Mouse (Mus musculus): ENCODE measurements around the gene Fam126a.

The Fam126a gene

DNA sequence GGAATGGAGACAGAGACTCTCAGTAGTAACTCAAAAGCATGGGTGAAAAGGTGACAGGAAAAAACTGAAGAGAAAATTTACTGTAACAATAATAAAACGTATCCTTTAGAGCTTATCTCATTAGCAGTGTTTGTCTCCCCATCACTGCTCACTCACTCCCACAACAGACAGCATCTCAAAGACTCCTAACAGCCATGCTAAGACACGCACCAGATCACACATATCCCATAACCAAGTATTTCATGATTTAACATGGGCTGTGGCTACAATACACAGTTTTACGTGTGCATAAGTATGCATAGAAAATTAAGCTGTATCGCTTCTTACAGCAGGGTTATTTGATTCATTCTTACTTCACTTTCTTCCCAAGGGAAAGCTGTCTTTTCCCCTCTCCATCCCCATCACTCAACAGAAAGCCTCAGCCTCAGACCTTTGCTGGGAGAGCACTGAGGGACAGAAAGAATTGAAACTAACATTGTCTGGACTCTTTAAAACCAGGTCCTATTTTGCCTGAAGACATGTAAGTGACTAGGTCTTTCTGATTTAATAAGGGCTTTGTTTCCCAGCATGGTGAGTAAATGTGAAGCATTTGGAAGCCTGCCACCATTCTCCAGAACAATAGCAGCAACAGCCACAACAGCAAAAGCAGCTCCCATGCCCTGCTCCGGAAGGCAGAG is 37.5 kb downstream of the Fam126a start:
- DNase-seq (ENCODE audit: low read depth, low spot score), result no peak

DNA sequence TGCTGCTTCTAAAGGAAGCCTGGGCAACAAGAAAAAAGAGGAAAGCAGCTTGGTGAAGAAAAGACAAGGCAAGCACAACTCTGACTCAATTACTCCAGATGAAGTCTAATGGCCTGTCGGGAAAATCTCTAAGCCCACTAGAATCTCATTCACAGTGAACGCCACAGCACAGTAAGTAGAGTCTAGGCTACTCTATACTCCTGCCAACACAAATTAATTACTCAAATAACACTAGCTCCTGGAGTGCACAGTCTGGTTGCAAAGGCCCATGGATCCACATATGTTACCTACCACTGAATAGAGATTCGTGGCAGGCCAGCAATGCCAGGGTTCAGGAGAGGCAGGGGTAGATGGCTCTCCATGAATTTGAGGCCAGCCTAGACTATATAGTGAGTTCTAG is 40.5 kb downstream of the Fam126a start:
- no peak for DNase-seq (ENCODE audit: low read depth, low spot score)

DNA sequence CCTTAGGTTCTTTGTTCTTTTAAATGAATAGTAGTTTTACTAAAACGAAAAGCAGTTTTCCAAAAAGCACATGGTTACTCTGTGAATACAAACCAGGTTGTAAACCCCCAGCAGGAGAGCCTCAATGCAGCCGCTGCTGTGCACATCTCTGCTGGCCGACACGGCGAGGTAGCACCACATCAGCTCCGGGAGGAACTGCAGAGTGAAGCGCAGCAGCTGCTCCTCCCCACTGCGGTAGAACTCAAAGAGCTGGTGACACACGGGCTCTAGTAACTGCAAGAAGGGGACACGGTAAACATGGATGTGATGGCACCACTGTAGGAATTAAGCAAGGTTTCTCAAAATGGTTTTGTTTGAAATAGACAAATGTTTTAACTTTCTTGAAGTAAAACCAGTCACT is 42.7 kb downstream of the Fam126a start:
- no peak for DNase-seq (ENCODE audit: low read depth, low spot score)

DNA sequence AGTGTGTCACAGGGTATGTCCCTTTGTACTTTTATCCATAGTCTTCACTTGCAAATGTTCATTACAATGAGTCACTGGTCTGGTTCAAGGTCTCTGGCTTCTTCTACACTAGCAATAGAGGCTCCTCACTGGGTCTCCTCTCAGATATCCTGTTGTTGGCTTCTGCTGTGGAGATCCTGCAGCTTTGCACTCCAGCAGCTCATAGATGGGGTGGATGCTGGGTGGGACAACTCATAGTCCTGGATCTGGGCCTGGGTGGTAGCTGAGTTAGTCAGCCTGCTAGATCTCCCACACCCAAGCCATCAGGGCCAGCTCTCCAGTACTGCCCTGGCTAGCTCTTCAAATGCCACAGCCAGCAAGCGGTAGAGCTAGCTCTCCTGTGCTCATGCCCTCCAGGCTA is 48.4 kb downstream of the Fam126a start:
- DNase-seq (ENCODE audit: low read depth, low spot score), result no peak

DNA sequence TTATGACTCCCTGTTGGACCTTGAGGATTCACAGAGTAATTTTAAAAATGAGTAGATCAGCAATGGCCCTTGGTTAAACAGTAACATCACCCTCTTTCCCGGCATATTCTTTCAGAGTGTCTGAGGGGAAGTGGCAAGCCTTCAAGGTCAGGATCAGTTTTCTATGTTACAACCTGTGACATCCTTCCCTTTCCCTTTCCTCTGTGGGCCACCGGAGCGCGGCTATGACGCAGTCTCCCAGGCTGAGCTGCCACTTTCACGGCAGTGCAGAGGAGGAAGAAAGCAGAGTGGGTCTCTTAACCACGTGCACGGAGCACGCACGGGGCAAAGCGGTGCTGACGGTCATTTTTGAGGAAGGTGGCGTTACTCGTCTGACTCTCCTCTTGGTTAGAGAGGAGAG is 52.0 kb downstream of the Fam126a start:
- DNase-seq (ENCODE audit: low read depth, low spot score), result no peak

DNA sequence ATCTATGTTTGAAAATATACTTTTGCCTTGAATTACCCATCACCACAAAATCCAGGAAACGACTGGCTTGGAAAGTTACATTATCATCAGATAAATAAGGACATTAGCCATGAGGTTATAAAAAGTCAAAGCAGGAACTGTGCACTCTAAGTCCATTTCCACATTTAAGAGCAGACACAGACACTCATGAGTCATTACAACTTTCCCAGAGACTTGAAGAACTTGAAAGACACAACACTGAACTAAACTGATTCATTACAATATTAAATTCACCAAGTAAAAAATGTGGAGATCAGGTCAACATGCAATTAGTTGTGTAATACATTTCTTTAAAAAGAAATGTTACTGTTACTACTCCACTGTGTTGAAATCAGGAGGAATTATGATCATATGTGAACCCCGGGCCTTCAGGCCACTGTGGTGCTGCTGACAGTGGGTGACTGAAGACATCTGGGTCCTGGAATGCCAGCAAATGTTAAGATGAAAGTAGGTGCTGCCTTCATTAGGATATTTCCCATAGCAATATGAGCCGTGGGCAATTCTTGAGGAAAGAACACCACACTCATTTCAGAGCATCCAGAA is 55.4 kb downstream of the Fam126a start:
- no peak for DNase-seq (ENCODE audit: low read depth, low spot score)

DNA sequence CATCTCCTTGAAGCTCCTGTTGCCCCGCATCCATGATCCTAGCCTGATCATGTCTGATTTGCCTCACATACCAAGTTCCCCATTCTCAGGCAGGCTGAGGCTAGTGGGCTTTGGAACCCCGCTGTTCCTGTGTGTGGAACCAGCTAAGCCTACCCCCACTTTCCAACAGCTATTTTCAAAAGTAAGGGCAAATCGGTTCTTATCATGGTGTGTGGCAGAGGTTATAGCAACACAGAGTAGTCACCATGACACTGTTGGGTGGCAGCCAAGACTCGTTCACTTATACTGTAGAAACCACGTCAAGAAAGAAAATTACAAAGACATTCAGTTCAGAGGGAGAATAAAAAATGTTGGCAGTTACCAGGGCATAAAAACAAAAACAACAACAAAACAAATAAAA is 62.8 kb downstream of the Fam126a start:
- DNase-seq (ENCODE audit: low read depth, low spot score), result no peak

DNA sequence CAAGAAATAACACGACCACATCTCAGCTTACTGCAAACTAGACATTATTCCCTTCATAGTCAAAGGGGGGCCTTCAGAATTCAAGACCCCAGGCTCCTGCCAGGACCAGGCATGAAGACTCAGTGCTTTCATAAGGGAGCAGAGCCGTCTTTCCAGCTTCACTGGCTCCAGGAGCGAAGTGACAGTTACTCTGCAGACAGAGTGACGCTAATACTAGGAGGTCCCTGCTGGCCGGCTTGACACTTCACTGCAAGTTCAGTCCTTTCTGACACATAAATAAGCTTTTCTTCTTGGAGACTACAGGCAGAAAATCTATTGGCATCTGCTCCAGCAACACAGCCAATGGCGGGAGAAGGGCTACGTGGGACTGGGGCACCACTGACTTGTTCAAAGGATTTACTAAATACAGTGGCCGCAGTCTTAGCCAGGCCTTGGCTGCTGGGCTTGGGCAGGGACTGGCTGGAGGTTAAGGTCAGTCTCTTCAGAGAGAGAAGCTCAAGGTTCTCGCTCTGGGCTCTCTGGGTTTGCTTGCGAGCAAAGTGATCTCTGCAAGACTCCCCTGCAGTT is 65.8 kb downstream of the Fam126a start:
- no peak for DNase-seq (ENCODE audit: low read depth, low spot score)

DNA sequence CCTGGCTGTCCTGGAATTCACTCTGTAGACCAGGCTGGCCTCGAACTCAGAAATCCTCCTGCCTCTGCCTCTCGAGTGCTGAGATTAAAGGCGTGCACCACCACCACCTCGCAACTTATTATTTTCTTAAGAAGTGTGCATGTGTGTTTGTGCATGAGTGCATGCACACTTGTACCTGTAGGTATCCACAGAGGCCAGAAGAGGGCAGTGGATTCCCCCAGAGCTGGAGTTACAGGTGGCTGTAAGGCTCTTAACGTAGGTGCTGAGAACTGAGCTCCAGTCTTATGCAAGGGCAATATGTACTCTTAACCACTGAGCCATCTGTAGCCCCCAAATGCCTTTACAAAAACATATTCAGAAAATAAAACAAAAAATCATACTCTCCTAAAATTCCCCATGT is 77.4 kb downstream of the Fam126a start:
- DNase-seq (ENCODE audit: low read depth, low spot score), result no peak

DNA sequence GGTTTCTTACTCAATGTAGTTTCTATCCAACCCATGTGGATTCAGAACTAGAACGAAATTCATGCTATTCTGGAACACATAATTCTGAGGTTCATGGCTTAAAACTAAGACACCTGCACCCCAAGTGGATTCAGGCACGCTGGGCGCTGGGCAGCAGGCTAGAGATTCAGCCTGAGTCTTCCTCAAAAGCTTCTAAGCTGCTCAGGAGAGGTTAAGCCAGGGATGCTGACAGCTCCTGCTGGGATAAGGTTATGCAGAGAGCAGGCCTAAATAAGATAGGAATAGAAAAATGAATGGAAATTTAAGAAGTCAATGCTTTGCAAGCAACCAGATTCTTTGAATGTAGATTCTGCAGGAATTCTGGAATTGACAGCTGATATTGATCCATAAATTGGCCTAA is 82.4 kb downstream of the Fam126a start:
- no peak for DNase-seq (ENCODE audit: low read depth, low spot score)

DNA sequence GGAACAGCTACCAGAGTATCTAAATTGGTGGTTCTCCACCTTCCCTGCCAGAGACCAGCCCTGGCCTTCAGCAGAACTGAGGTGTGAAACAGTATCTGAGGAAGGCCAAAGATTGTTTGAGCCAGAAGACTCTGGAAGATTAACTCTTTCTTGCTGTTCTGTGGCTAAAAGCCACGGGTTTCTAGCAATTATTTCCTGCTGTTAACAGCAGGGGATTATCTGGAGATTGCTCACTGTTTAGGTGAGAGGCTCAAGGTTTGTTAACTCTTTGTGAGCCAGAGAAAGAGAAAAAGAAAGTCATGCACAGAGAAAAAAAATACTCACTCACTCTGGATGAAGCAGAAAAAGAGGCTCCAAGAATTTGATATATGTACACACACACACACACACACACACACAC is 85.4 kb downstream of the Fam126a start:
- no peak for DNase-seq (ENCODE audit: low read depth, low spot score)

DNA sequence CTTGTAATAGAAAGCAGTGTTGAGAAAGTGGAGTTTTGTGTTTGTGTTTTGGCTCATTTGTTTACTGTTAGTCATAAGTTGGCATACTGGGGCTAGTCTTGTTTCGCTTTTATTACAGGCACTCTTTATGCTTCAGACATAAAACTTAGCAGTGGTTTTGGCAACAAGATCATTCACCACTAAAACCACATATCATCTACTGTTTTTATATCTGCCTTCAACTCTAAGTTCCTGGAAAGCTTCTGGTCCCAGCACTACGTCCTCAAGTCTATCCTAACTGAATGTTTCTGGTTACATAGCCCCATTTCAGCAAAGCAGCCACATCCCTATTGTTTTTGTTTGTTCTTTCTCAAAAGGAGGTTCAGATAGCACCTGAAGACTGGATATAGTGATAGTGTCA is 87.0 kb downstream of the Fam126a start:
- no peak for DNase-seq (ENCODE audit: low read depth, low spot score)

DNA sequence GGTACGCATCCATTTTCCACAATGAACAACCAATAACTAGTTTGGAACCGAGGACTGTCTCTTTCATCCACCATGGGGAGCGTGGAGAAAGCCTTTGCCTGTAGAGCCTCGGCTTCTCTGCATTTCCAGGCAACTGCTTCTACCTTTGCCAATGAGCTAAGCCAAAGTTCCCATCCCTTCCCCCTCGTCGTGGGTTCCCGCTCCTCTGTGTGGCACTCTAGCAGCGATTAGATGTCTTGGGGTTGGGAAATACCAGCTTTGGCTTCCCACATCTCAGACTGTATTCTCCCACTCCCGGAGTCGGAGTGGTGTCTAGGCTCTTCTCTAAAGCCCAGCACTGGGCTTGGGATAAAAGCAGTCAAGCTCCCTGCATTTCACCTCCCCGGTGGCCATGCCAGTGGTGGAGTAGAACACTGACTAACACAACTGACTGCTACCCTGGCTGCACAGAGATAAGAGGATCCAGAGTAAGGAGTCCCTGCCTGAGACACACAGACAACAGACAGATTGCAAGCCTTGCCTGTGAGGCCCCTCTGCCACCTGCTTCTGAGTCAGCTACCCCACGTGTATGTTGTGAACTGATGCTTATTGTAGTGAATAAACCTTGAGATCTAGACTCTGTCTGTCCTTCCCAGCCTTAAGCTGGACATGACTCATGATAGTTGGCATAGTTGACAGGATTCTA is 106.9 kb downstream of the Fam126a start:
- DNase-seq (ENCODE audit: low read depth, low spot score), result no peak

DNA sequence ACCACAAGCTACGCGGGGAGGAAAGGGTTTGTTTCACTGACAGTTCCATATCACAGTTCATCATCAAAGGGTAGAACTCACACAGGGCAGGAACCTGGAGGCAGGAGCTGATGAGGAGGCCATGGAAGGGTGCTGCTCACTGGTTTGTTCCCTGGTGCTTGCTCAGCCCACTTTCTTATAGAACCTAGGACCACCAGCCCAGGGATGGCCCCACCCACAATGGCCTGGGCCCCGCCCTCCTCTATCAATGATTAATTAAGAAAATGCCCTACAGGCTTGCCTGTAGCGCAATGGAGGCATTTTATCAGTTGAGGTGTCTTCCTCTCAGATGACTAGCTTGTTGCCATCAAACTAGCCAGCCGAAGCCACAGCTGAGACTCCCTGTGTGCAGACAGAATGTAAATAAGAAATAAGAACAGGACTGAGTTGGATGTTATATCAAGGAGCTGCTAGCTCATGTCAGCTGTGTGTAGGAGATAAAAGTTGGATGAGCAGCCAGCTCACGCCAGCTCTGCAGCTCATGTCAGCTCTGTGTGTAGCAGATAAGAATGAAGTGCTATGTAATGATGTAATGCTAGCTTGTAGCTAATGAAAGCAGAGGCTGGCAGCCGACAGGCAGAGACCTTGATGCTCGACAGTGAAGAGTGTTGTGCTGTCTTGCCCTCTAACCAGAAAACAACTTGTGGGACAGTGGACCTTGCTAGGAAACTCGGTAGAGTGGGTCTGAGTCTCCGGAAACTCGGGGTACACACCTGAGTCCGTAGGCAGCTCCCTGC is 107.8 kb downstream of the Fam126a start:
- DNase-seq (ENCODE audit: low read depth, low spot score), result no peak

DNA sequence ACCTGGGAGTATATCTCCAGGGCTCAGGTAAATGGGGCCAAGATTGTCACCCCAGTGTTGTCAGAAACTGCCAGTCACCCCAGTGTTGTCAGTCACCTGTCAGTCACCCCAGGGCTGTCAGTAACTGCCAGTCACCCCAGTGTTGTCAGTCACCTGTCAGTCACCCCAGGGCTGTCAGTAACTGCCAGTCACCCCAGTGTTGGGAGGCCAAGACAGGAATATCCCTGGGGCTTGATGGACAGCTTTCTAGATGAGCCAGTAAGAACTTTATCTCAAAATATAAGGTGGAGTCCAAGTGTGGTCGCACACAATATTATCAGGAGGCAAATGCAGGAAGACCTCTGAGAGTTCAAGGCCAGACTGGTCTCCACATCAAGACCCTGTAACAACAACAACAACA is 109.2 kb downstream of the Fam126a start:
- DNase-seq (ENCODE audit: low read depth, low spot score), result no peak

DNA sequence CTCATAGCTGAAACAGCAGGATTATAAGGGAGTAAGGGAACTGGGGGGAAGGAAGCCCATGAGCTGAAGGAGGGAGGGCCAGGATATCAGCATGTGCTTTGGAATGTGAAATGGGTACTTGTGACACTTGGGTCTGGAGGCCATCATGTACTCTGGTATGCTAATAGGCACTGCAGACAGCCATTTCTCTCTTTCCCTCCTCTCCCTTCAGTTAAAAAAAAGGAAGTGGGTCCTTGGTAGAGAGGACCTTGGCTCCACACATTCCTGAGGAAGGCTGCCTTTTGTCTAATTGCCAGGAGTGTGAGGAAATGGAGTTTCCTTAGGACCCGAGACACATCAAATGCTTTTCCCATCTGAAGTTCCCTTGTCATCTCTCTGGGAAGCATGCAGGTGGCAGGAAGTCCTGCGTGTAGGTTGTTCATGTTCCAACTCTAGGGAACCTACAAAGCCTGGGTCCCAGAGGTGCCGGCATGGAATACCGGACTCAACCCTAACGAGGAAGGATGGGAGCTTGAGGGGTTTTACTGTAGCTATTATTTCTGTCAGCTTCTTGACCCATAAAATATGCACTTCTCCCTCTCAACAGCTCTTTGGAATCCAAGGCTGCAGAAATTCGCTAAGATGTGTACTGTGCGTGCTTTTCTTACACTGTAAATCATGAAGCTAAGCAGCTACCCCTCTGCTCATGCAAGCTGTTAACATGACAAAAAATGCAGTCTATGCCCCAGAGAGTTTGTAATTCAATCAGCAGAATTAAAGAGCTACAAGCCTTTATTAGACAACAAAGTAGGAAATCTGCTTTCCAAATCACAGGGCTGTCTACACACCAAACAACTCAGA is 110.4 kb downstream of the Fam126a start:
- DNase-seq (ENCODE audit: low read depth, low spot score), result no peak

DNA sequence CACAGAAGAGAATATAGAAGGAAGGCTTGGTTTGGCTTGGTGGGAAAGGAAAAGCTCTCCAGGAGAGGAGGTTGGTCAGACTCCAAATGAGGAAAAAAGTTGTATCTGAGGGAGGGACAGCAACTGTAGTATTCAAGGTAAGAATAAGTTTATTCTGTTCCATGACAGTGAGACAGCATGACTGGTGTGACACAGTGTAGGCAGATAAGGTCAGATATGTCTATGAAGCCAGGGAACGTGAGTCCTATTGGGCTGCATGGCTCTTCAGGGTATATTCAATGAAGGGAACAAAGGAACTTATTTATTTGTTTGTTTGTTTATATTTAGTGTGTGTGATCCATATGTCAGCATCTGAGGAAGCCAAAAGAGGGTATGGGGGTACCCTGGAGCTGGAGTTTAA is 113.2 kb downstream of the Fam126a start:
- no peak for DNase-seq (ENCODE audit: low read depth, low spot score)

DNA sequence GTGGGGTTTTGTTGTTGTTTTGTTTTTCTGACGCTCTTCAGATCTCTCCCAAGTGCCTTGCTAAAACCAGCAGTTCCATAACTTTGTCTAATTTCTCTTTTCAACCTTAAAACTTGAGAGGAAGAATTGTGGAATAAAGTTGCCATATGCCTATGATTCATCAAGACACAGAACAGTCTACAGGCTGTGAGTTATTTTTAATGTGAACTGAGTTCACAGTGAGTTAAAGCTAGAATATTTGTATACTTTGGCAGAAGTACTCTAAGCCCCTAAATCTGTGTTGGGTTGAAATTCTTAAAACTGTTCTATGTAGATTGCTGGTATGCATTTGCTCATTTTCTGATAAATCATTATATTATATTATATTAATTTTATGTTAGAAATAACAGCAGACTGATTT is 118.9 kb downstream of the Fam126a start:
- DNase-seq (ENCODE audit: low read depth, low spot score), result no peak

DNA sequence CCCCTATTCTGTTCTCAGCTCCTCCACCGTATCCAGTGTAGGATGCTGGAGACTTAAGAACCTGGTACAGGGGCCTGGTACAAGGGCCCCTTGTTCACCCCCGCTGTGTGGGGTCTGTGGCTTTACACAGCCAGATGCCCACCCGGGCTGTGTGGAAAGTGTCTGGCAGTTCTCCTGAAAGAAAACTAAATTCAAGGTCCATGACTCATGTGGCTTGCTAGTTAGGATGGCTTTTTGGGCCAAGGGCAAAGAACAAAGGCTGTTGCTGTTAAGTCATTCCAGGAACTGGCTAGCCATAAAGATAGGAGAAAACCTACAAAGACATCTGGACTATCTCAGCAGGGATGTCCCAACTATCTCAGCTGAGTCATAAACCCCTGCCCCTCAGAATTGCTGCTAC is 121.2 kb downstream of the Fam126a start:
- no peak for DNase-seq (ENCODE audit: low read depth, low spot score)

DNA sequence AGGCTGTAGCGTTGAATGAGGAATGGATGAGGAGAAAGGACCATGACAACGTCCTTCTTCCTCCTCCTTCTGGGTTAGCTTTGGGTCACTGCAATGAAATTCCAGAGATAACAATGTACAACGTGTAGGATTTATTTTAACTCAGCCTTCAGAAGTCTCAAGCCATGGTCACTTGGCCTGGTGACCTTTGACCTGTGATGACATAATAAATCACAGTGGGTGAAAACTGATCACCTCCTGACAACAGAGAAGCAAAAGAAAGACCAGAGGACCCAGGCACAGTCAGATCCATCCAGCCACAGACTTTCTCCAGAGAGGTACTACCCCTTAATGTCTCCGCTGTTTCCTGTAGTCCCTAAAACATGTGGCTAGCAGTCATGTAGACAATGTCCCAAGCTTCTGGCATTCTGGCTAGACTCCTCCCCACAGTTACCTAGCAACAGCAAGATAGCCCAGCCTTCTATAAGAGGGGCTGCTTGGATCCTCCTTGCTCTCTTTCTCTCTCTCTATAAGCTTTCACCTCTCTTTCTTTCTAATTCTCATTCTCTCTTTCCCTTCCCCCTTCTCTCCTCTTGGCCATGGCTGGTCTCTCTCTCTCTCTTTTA is 121.9 kb downstream of the Fam126a start:
- DNase-seq (ENCODE audit: low read depth, low spot score), result no peak

DNA sequence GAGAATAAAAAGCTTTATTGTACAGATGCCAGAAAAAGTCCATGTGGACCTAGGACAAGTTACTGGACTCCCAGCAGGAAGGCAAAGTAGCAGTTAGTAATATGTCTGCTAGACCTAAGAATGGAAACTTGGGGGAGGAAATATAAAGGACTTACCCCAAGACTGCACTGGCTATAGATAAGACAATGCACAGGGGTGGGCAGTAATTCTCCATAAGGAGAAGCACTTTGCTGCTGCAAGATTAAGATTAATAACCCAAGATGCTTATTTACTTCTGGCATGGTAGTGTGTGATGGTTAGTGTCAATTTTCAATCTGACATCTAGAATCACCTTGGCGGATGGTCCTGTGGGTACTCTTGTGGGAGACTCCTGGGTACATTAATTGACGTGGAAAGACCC is 128.3 kb downstream of the Fam126a start:
- no peak for DNase-seq (ENCODE audit: low read depth, low spot score)

Data from CD4-positive helper T cell, adult 2 months (primary cell).